Mouse (Mus musculus): ENCODE results near the gene Cast. TPM values are rescaled to one million over a fixed set of nuclear protein-coding genes. Genes with fewer than 3 reads are reported as not detected.

The Cast gene
- polyA plus RNA-seq (2015; fragmentation: Nextera tagmentation; extraction: Ambion mirVana) = 72.9 and 77.9 TPM in 2 replicates

- 1% methylated on average over 36 of the region's 36 CpGs for WGBS
- Histone ChIP-seq H3K36me3 (no peaks in the 10 kb centered on the region), H3K9ac (peak within 1 kb of the TSS; percentile 74), H3K4me3 (peak within 1 kb of the TSS; percentile 72), H3K27me3 (no peaks in the 10 kb centered on the region), H3K27ac (peak within 1 kb of the TSS; percentile 87), H3K4me2 (peak within 1 kb of the TSS; percentile 58), H3K9me3 (no peaks in the 10 kb centered on the region), H3K4me1 (no peaks in the 10 kb centered on the region)
- peak; percentile 92 for ATAC-seq (ENCODE audit: insufficient number of reproducible peaks, low FRiP score, low TSS enrichment, low read depth)
Measured at GRCm38 (mm10) chr13:74808152-74808929, at the start of gene Cast. Gene Cast, minus strand, starts transcription at chr13:74808810.

- Histone ChIP-seq H3K36me3 (no peaks in the 10 kb centered on the region), H3K9ac (no peak overlapping the region), H3K9me3 (no peaks in the 10 kb centered on the region), H3K4me1 (no peaks in the 10 kb centered on the region), H3K27ac (no peak overlapping the region), H3K27me3 (no peaks in the 10 kb centered on the region), H3K4me3 (no peak overlapping the region), H3K4me2 (no peak overlapping the region)
- WGBS = 10% methylated on average over 3 of the region's 3 CpGs
- ATAC-seq (ENCODE audit: insufficient number of reproducible peaks, low FRiP score, low TSS enrichment, low read depth) = no peak
Measured at GRCm38 (mm10) chr13:74854338-74855047, 45.9 kb upstream of the Cast start.

- Histone ChIP-seq H3K4me1 (no peaks in the 10 kb centered on the region), H3K27ac (no peak overlapping the region), H3K4me3 (no peak overlapping the region), H3K27me3 (no peaks in the 10 kb centered on the region), H3K9ac (no peak overlapping the region), H3K36me3 (no peaks in the 10 kb centered on the region), H3K9me3 (no peaks in the 10 kb centered on the region), H3K4me2 (no peak overlapping the region)
- 89% methylated on average over 2 of the region's 2 CpGs for WGBS
- no peak for ATAC-seq (ENCODE audit: insufficient number of reproducible peaks, low FRiP score, low TSS enrichment, low read depth)
Measured at GRCm38 (mm10) chr13:74850823-74851222, 42.2 kb upstream of the Cast start.

GRCm38 (mm10) chr13:74845886-74846285, 37.3 kb upstream of the Cast start:
- no peak overlapping the region for H3K4me2 ChIP-seq
- 57% methylated on average over 1 of the region's 1 CpGs for WGBS
- no peak for ATAC-seq (ENCODE audit: insufficient number of reproducible peaks, low FRiP score, low TSS enrichment, low read depth)
- H3K36me3 ChIP-seq = no peaks in the 10 kb centered on the region
- no peaks in the 10 kb centered on the region for H3K4me1 ChIP-seq
- no peaks in the 10 kb centered on the region for H3K27me3 ChIP-seq
- H3K4me3 ChIP-seq = no peak overlapping the region
- H3K9ac ChIP-seq = no peak overlapping the region
- no peaks in the 10 kb centered on the region for H3K9me3 ChIP-seq
- no peak overlapping the region for H3K27ac ChIP-seq

GRCm38 (mm10) chr13:74834543-74834942, 25.9 kb upstream of the Cast start:
- Histone ChIP-seq H3K9me3 (no peaks in the 10 kb centered on the region), H3K27ac (no peak overlapping the region), H3K4me1 (no peaks in the 10 kb centered on the region), H3K27me3 (no peaks in the 10 kb centered on the region), H3K4me2 (no peak overlapping the region), H3K9ac (no peak overlapping the region), H3K36me3 (no peaks in the 10 kb centered on the region), H3K4me3 (no peak overlapping the region)
- no peak for ATAC-seq (ENCODE audit: insufficient number of reproducible peaks, low FRiP score, low TSS enrichment, low read depth)
- WGBS = 85% methylated on average over 1 of the region's 1 CpGs

- Histone ChIP-seq H3K4me1 (no peaks in the 10 kb centered on the region), H3K4me3 (no peak overlapping the region), H3K36me3 (no peaks in the 10 kb centered on the region), H3K27ac (no peak overlapping the region), H3K27me3 (no peaks in the 10 kb centered on the region), H3K9me3 (no peaks in the 10 kb centered on the region), H3K9ac (no peak overlapping the region), H3K4me2 (no peak overlapping the region)
- no peak for ATAC-seq (ENCODE audit: insufficient number of reproducible peaks, low FRiP score, low TSS enrichment, low read depth)
- WGBS = 65% methylated on average over 3 of the region's 3 CpGs
Measured at GRCm38 (mm10) chr13:74822095-74822494, 13.5 kb upstream of the Cast start.

GRCm38 (mm10) chr13:74815753-74816152, 7.1 kb upstream of the Cast start:
- H3K27me3 ChIP-seq = no peaks in the 10 kb centered on the region
- no peak overlapping the region for H3K4me3 ChIP-seq
- no peak overlapping the region for H3K9ac ChIP-seq
- H3K27ac ChIP-seq = no peak overlapping the region
- ATAC-seq (ENCODE audit: insufficient number of reproducible peaks, low FRiP score, low TSS enrichment, low read depth) = no peak
- no peaks in the 10 kb centered on the region for H3K4me1 ChIP-seq
- H3K9me3 ChIP-seq = no peaks in the 10 kb centered on the region
- 96% methylated on average over 1 of the region's 1 CpGs for WGBS
- H3K4me2 ChIP-seq = no peak overlapping the region
- H3K36me3 ChIP-seq = no peaks in the 10 kb centered on the region

- ATAC-seq (ENCODE audit: insufficient number of reproducible peaks, low FRiP score, low TSS enrichment, low read depth) = peak; percentile 84
- H3K4me2 ChIP-seq = peak overlapping the region; percentile 58
- no peaks in the 10 kb centered on the region for H3K9me3 ChIP-seq
- no peaks in the 10 kb centered on the region for H3K36me3 ChIP-seq
- peak overlapping the region; percentile 74 for H3K9ac ChIP-seq
- WGBS = under 1% methylated on average over 31 of the region's 31 CpGs
- peak overlapping the region; percentile 72 for H3K4me3 ChIP-seq
- H3K4me1 ChIP-seq = no peaks in the 10 kb centered on the region
- H3K27ac ChIP-seq = peak overlapping the region; percentile 87
- H3K27me3 ChIP-seq = no peaks in the 10 kb centered on the region
Measured at GRCm38 (mm10) chr13:74807446-74808151, 1.0 kb downstream of the Cast start.

GRCm38 (mm10) chr13:74806934-74807333, 1.7 kb downstream of the Cast start:
- Histone ChIP-seq H3K4me3 (peak overlapping the region; percentile 72), H3K9me3 (no peaks in the 10 kb centered on the region), H3K9ac (no peak overlapping the region), H3K27me3 (no peaks in the 10 kb centered on the region), H3K4me1 (no peaks in the 10 kb centered on the region), H3K4me2 (peak overlapping the region; percentile 58), H3K27ac (no peak overlapping the region; the same call in 1 of the 2 replicates), H3K36me3 (no peaks in the 10 kb centered on the region)
- ATAC-seq (ENCODE audit: insufficient number of reproducible peaks, low FRiP score, low TSS enrichment, low read depth) = no peak
- 40% methylated on average over 5 of the region's 5 CpGs for WGBS

GRCm38 (mm10) chr13:74794435-74794834, 14.2 kb downstream of the Cast start:
- Histone ChIP-seq H3K4me1 (no peaks in the 10 kb centered on the region), H3K9ac (no peak overlapping the region), H3K27me3 (no peaks in the 10 kb centered on the region), H3K27ac (no peak overlapping the region), H3K4me3 (no peak overlapping the region), H3K4me2 (no peak overlapping the region), H3K9me3 (no peaks in the 10 kb centered on the region), H3K36me3 (no peaks in the 10 kb centered on the region)
- WGBS = 59% methylated on average over 1 of the region's 1 CpGs
- ATAC-seq (ENCODE audit: insufficient number of reproducible peaks, low FRiP score, low TSS enrichment, low read depth) = no peak

- Histone ChIP-seq H3K9ac (no peak overlapping the region), H3K9me3 (no peaks in the 10 kb centered on the region), H3K4me2 (no peak overlapping the region), H3K27ac (no peak overlapping the region), H3K36me3 (no peaks in the 10 kb centered on the region), H3K27me3 (no peaks in the 10 kb centered on the region), H3K4me3 (no peak overlapping the region), H3K4me1 (no peaks in the 10 kb centered on the region)
- WGBS = no CpG with 5 or more reads among the region's 1 CpGs
- ATAC-seq (ENCODE audit: insufficient number of reproducible peaks, low FRiP score, low TSS enrichment, low read depth) = no peak
Measured at GRCm38 (mm10) chr13:74787681-74788080, 20.9 kb downstream of the Cast start.

GRCm38 (mm10) chr13:74772151-74772550, 36.5 kb downstream of the Cast start:
- Histone ChIP-seq H3K9ac (no peak overlapping the region), H3K36me3 (0 out of 2 replicates have a peak, but pooled peaks cover 2% of the 10 kb centered on the region)
- WGBS = 87% methylated on average over 1 of the region's 1 CpGs

More at GRCm38 (mm10) chr13:74772151-74772550, 36.5 kb downstream of the Cast start:
- no peak overlapping the region for H3K27ac ChIP-seq
- no peaks in the 10 kb centered on the region for H3K4me1 ChIP-seq
- no peak overlapping the region for H3K4me3 ChIP-seq
- no peak for ATAC-seq (ENCODE audit: insufficient number of reproducible peaks, low FRiP score, low TSS enrichment, low read depth)
- H3K9me3 ChIP-seq = no peaks in the 10 kb centered on the region
- H3K4me2 ChIP-seq = no peak overlapping the region
- H3K27me3 ChIP-seq = no peaks in the 10 kb centered on the region

All from limb, embryonic 15.5 days (tissue).